8 mouse cellular contexts compared by ENCODE assay signal in genomic region chr9:83440392-83441357, GRCm38 (mm10). TPM values are rescaled to one million over a fixed set of nuclear protein-coding genes. Genes with fewer than 3 reads are reported as not detected.
DNase-seq lines count a peak whose midpoint lies in the region; ATAC-seq and TF ChIP-seq lines count a peak whose summit lies in the region.

Lca5 (minus strand) TSS chr9:83441127.

- peaks cover 1% of the 10 kb centered on the region; the same call in 1 of the 2 replicates for H3K4me1 ChIP-seq in cortical plate, adult 2 months (ENCODE audit: control insufficient read depth, insufficient read depth, low read length)
- H3K4me1 ChIP-seq in hindbrain, embryonic 16.5 days (ENCODE audit: control insufficient read depth, insufficient read depth, low read depth, low read length) = peaks cover 5% of the 10 kb centered on the region

- TF ChIP-seq CTCF in cortical plate, adult 2 months (IDR thresholded peaks at IDR 0.05; ENCODE audit: extremely low read depth, insufficient read depth, low read length) = no peak
- no peak for TF ChIP-seq CTCF in gastrocnemius, adult 2 months (IDR thresholded peaks at IDR 0.05)

- peak within 1 kb of the TSS; percentile 79 for H3K9ac ChIP-seq in hindbrain, embryonic 16.5 days (ENCODE audit: low read depth, low read length)

- peak; percentile 99 for ATAC-seq in hindbrain, embryonic 16.5 days

- H3K4me3 ChIP-seq in cortical plate, adult 2 months (ENCODE audit: insufficient read depth, low read length) = peak within 1 kb of the TSS; percentile 81
- peak within 1 kb of the TSS; percentile 84 for H3K4me3 ChIP-seq in gastrocnemius, adult 2 months
- H3K4me3 ChIP-seq in hindbrain, embryonic 16.5 days (ENCODE audit: low read length) = peak within 1 kb of the TSS; percentile 73

- no peaks in the 10 kb centered on the region for H3K9me3 ChIP-seq in hindbrain, embryonic 16.5 days (ENCODE audit: control insufficient read depth, low read length)

- no peaks in the 10 kb centered on the region for H3K36me3 ChIP-seq in hindbrain, embryonic 16.5 days (ENCODE audit: control insufficient read depth, insufficient read depth, low read length)

- TF ChIP-seq POLR2A in cortical plate, adult 2 months (IDR thresholded peaks at IDR 0.05; ENCODE audit: extremely low read depth, insufficient read depth, low read length) = peak; percentile 46; the same call in 1 of the 2 replicates

- DNase-seq in adipocyte (ENCODE audit: low spot score) = peak; percentile 93
- DNase-seq in gastrocnemius, adult 2 months = peak; percentile 94
- peak; percentile 95 for DNase-seq in left cerebral cortex, adult 11 months (ENCODE audit: low spot score)
- DNase-seq in lung, postnatal 36 days = peak; percentile 97
- peak; percentile 97 for DNase-seq in retina, embryonic 14.5 days (ENCODE audit: low spot score)
- peak; percentile 91 to 93 for DNase-seq in thymus, postnatal 36 days

- intact Hi-C loops in gastrocnemius, adult 2 months (cut with DNase I) = loop anchor here (10.0 kb wide), 1 partner anchor 466 kb away; the partner anchor contains the start of gene Phip

- H3K27ac ChIP-seq in cortical plate, adult 2 months (ENCODE audit: insufficient read depth, low read length) = peak within 1 kb of the TSS; percentile 74; the same call in 1 of the 2 replicates
- peak within 1 kb of the TSS; percentile 83 for H3K27ac ChIP-seq in gastrocnemius, adult 2 months
- H3K27ac ChIP-seq in hindbrain, embryonic 16.5 days (ENCODE audit: low read depth, low read length) = peak within 1 kb of the TSS; percentile 96

- H3K27me3 ChIP-seq in hindbrain, embryonic 16.5 days (replicated peaks; ENCODE audit: control insufficient read depth, insufficient read depth, low read length) = no peaks in the 10 kb centered on the region

- WGBS in hindbrain, embryonic 16.5 days = 2% methylated on average over 54 of the region's 57 CpGs

- peak within 1 kb of the TSS; percentile 71 for H3K4me2 ChIP-seq in hindbrain, embryonic 16.5 days (ENCODE audit: low read length)

RNA-seq across cellular contexts. Expression of gene Lca5, which starts in this region (rescaled TPM):
- polyA plus RNA-seq in cortical plate, adult 2 months (2012; rRNA removed) = 8.1 and 9.1 TPM in 2 replicates
- total RNA-seq in gastrocnemius, adult 2 months (2021) = 1 to 10 TPM; 1.4 to 3.0 TPM
- polyA plus RNA-seq in hindbrain, embryonic 16.5 days (2015; fragmentation: Nextera tagmentation; extraction: Ambion mirVana) = 13.3 and 14.7 TPM in 2 replicates

Comparison
In these comparisons a context has a peak if more than half of its experiments do, and no peak if none do; other contexts are left out.
1. Peak in every context shown above with its lines: DNase-seq, ATAC-seq, H3K4me3 ChIP-seq and H3K27ac ChIP-seq.